Mouse (Mus musculus): Measurements from ENCODE around the gene Col8a2.

DNA sequence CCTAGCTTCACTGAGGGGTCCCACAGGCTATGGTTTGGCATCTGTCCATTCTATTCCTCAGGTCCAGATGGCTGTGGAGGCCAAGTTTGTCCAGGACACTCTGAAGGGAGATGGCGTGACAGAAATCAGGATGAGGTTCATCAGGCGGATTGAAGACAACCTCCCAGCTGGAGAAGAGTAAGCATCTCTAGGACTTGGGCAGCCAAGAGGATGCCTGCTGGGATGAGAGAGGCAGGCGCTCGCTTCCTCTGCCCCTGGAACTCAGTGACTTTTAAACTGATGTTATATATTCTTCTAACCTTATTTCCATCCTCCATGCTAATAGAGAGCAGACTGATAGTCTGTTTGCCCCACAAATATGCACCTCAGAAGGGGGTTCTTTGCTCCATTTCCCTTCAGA, 11.5 kb upstream of the Col8a2 start:
- no peak for TF ChIP-seq CTCF (conservative IDR thresholded peaks at IDR 0.05; ENCODE audit: low read length)
- TF ChIP-seq NANOG (IDR thresholded peaks at IDR 0.05; ENCODE audit: borderline replicate concordance, low read length), result no peak
